8 mouse cellular contexts compared by ENCODE assay signal in genomic region chr7:128459791-128460130, GRCm38 (mm10). TPM values are rescaled to one million over a fixed set of nuclear protein-coding genes. Genes with fewer than 3 reads are reported as not detected.
DNase-seq lines count a peak whose midpoint lies in the region; ATAC-seq and TF ChIP-seq lines count a peak whose summit lies in the region.

No protein-coding gene starts in this region.

- H3K27ac ChIP-seq in cerebellum, adult 2 months (ENCODE audit: insufficient read depth, low read length): no peak overlapping the region
- H3K27ac ChIP-seq in spleen, adult 2 months (ENCODE audit: insufficient read depth, low read length): no peak overlapping the region
- H3K27ac ChIP-seq in liver, embryonic 11.5 days (ENCODE audit: low read depth, low read length): peak overlapping the region; percentile 93
- peak overlapping the region; percentile 97; the same call in 1 of the 2 replicates for H3K27ac ChIP-seq in stomach, postnatal 0 days (replicated peaks)

- 4% methylated on average over 4 of the region's 4 CpGs for WGBS in cerebellum, adult 2 months
- WGBS in spleen, adult 2 months: 32% methylated on average over 4 of the region's 4 CpGs
- WGBS in liver, embryonic 11.5 days: 16% methylated on average over 4 of the region's 4 CpGs
- 10% methylated on average over 4 of the region's 4 CpGs for WGBS in stomach, postnatal 0 days

- no peak for ATAC-seq in liver, embryonic 11.5 days (replicated peaks; ENCODE audit: low FRiP score)
- ATAC-seq in stomach, postnatal 0 days (ENCODE audit: low FRiP score, low TSS enrichment): no peak

- no peak for TF ChIP-seq POLR2A in cerebellum, adult 2 months (IDR thresholded peaks at IDR 0.05; ENCODE audit: borderline replicate concordance, insufficient read depth, low read length)
- no peak for TF ChIP-seq POLR2A in spleen, adult 2 months (IDR thresholded peaks at IDR 0.05; ENCODE audit: low read depth, low read length)

- no peaks in the 10 kb centered on the region for H3K4me1 ChIP-seq in cerebellum, adult 2 months (ENCODE audit: control insufficient read depth, insufficient read depth, low read length)
- H3K4me1 ChIP-seq in spleen, adult 2 months (ENCODE audit: control insufficient read depth, insufficient read depth, insufficient read length): peaks cover 6% of the 10 kb centered on the region
- peaks cover 18% of the 10 kb centered on the region for H3K4me1 ChIP-seq in liver, embryonic 11.5 days (replicated peaks; ENCODE audit: control insufficient read depth, insufficient read depth, low read length)
- no peaks in the 10 kb centered on the region for H3K4me1 ChIP-seq in stomach, postnatal 0 days (replicated peaks; ENCODE audit: control insufficient read depth, insufficient read depth)

- H3K36me3 ChIP-seq in spleen, adult 2 months (ENCODE audit: control insufficient read depth, insufficient read depth, low read length): no peaks in the 10 kb centered on the region
- H3K36me3 ChIP-seq in liver, embryonic 11.5 days (ENCODE audit: control insufficient read depth, insufficient read depth, low read length): no peaks in the 10 kb centered on the region; the same call in 1 of the 2 replicates
- H3K36me3 ChIP-seq in stomach, postnatal 0 days (ENCODE audit: control insufficient read depth, insufficient read depth, low read length): no peaks in the 10 kb centered on the region

- H3K9ac ChIP-seq in liver, embryonic 11.5 days (ENCODE audit: low read depth, low read length): peak overlapping the region; percentile 97
- peak overlapping the region; percentile 84; the same call in 1 of the 2 replicates for H3K9ac ChIP-seq in stomach, postnatal 0 days (ENCODE audit: low read length)

- H3K4me2 ChIP-seq in liver, embryonic 11.5 days: peak overlapping the region; percentile 94
- peak overlapping the region; percentile 95 for H3K4me2 ChIP-seq in stomach, postnatal 0 days (replicated peaks; ENCODE audit: low read depth)

- DNase-seq in cerebellum, adult 2 months: peak in 1 of 2 experiments; percentile 18
- no peak for DNase-seq in cerebellum, postnatal 4 days (ENCODE audit: low spot score in 2 of 2)
- DNase-seq in spleen, adult 2 months (ENCODE audit: low read depth in 1 of 2, low spot score in 2 of 2): no peak
- DNase-seq in spleen, postnatal 4 days (ENCODE audit: low spot score in 2 of 2): no peak
- peak; percentile 56 for DNase-seq in liver, embryonic 11.5 days (ENCODE audit: low spot score)
- DNase-seq in stomach, postnatal 0 days (ENCODE audit: low spot score): no peak
- no peak for DNase-seq in right cerebral cortex, adult 18-20 months
- DNase-seq in natural killer cell, adult 2 months (ENCODE audit: low spot score in 2 of 2): no peak

- TF ChIP-seq EP300 in stomach, postnatal 0 days (optimal IDR thresholded peaks at IDR 0.05): no peak

- H3K4me3 ChIP-seq in cerebellum, adult 2 months (replicated peaks; ENCODE audit: insufficient read depth, low read depth, low read length): peak overlapping the region; percentile 91
- peak overlapping the region; percentile 99 for H3K4me3 ChIP-seq in spleen, adult 2 months (ENCODE audit: extremely low read depth, insufficient read depth, insufficient read length)
- peak overlapping the region; percentile 98 for H3K4me3 ChIP-seq in liver, embryonic 11.5 days (ENCODE audit: low read depth, low read length)
- H3K4me3 ChIP-seq in stomach, postnatal 0 days (ENCODE audit: low read depth, low read length): peak overlapping the region; percentile 83

- H3K9me3 ChIP-seq in liver, embryonic 11.5 days (ENCODE audit: control insufficient read depth, low read length): no peaks in the 10 kb centered on the region
- H3K9me3 ChIP-seq in stomach, postnatal 0 days (ENCODE audit: control insufficient read depth, low read length): no peaks in the 10 kb centered on the region

- no peak for TF ChIP-seq CTCF in cerebellum, adult 2 months (IDR thresholded peaks at IDR 0.05; ENCODE audit: borderline replicate concordance, insufficient read depth, low read depth, low read length)
- no peak for TF ChIP-seq CTCF in spleen, adult 2 months (IDR thresholded peaks at IDR 0.05; ENCODE audit: extremely low read depth, insufficient read depth, insufficient read length, insufficient replicate concordance)
- no peak for TF ChIP-seq CTCF in stomach, postnatal 0 days (IDR thresholded peaks at IDR 0.05; ENCODE audit: low read depth)

- no peaks in the 10 kb centered on the region for H3K27me3 ChIP-seq in cerebellum, adult 2 months (ENCODE audit: control insufficient read depth, insufficient read depth, low read length)
- H3K27me3 ChIP-seq in spleen, adult 2 months (ENCODE audit: control insufficient read depth, insufficient read depth, low read length): no peaks in the 10 kb centered on the region
- no peaks in the 10 kb centered on the region for H3K27me3 ChIP-seq in liver, embryonic 11.5 days (replicated peaks; ENCODE audit: control insufficient read depth, insufficient read depth, low read length)
- H3K27me3 ChIP-seq in stomach, postnatal 0 days (ENCODE audit: control insufficient read depth, insufficient read depth, low read length): no peaks in the 10 kb centered on the region

RNA-seq across cellular contexts. Expression of gene Tial1, which starts 1.8 kb away (rescaled TPM):
- polyA plus RNA-seq in cerebellum, adult 2 months (2012; rRNA removed): 134 and 136 TPM in 2 replicates
- 15.8 and 20.6 TPM in 2 replicates for polyA plus RNA-seq in spleen, adult 2 months (2012; rRNA removed)
- 34.0 and 34.8 TPM in 2 replicates for polyA plus RNA-seq in liver, embryonic 11.5 days (2014; fragmentation: Nextera tagmentation; extraction: Ambion mirVana)
- polyA plus RNA-seq in stomach, postnatal 0 days (2015; fragmentation: Nextera tagmentation; extraction: Ambion mirVana): 12.5 and 13.1 TPM in 2 replicates

RNA-seq across cellular contexts. Expression of gene Rgs10, which starts 41.2 kb away (rescaled TPM):
- 68.2 and 73.0 TPM in 2 replicates for polyA plus RNA-seq in cerebellum, adult 2 months (2012; rRNA removed)
- 20.8 and 21.6 TPM in 2 replicates for polyA plus RNA-seq in spleen, adult 2 months (2012; rRNA removed)
- 88.1 and 88.2 TPM in 2 replicates for polyA plus RNA-seq in liver, embryonic 11.5 days (2014; fragmentation: Nextera tagmentation; extraction: Ambion mirVana)
- 24.5 and 28.9 TPM in 2 replicates for polyA plus RNA-seq in stomach, postnatal 0 days (2015; fragmentation: Nextera tagmentation; extraction: Ambion mirVana)

Comparison
In these comparisons a context has a peak if more than half of its experiments do, and no peak if none do; other contexts are left out.
1. H3K27ac ChIP-seq: peak in liver, embryonic 11.5 days (single experiment) and stomach, postnatal 0 days (single experiment); none in cerebellum, adult 2 months (single experiment) and spleen, adult 2 months (single experiment).
2. Peak in every context shown above with its lines, with median percentiles within 50 percentile points of each other: H3K4me3 ChIP-seq.